Mouse (Mus musculus) liver, embryonic 14.5 days (tissue): ENCODE data around the gene Myoz1. TPM values are rescaled to one million over a fixed set of nuclear protein-coding genes. Genes with fewer than 3 reads are reported as not detected.

Experiments
- ATAC-seq: fragments of 200-750 bp; cut with Nextera tagmentation; 2 replicates; pipeline ENCODE4 v1.8.0; 2017; ENCODE audit warnings: moderate number of reproducible peaks, mild to moderate bottlenecking, moderate library complexity; ENCODE audit not compliant: insufficient read depth
- DNase-seq, 3 experiments: peaks; one replicate each; pipeline ENCODE4 v3.0.0-alpha.2; 2012 to 2013; ENCODE audit warnings: low read depth in 3 of 3, low spot score in 3 of 3
- H3K27ac ChIP-seq: fragments of 300-500 bp; sonication (generic); 2 replicates; pipeline ENCODE4 v1.5.1; 2014; ENCODE audit warnings: moderate library complexity, mild to moderate bottlenecking, control low read depth, inconsistent platforms
- H3K27me3 ChIP-seq: fragments of 300-500 bp; sonication (generic); 2 replicates; pipeline ENCODE4 v1.6.1; 2014; ENCODE audit warnings: mild to moderate bottlenecking, low read length, moderate library complexity; ENCODE audit not compliant: control insufficient read depth, insufficient read depth
- H3K36me3 ChIP-seq: fragments of 300-500 bp; sonication (generic); replicated peaks from 2 replicates; pipeline ENCODE4 v1.6.1; 2014; ENCODE audit warnings: low read depth; ENCODE audit not compliant: control insufficient read depth, insufficient read depth
- H3K4me1 ChIP-seq, 2 experiments: fragments of 200-500 bp in 1 of 2; fragments of 300-500 bp in 1 of 2; sonication (generic) in 1 of 2; replicated peaks; 2 replicates each; pipeline ENCODE4 v1.6.1; 2012 to 2014; ENCODE audit warnings: antibody characterized with exemption in 1 of 2, inconsistent platforms in 1 of 2, low read length in 1 of 2; ENCODE audit not compliant: control insufficient read depth in 2 of 2, insufficient read depth in 2 of 2
- H3K4me2 ChIP-seq: fragments of 300-500 bp; sonication (generic); 2 replicates; pipeline ENCODE4 v1.6.1; 2014; ENCODE audit warnings: low read depth, mild to moderate bottlenecking, control low read depth, moderate library complexity
- H3K4me3 ChIP-seq, 2 experiments: fragments of 200-500 bp in 1 of 2; fragments of 300-500 bp in 1 of 2; sonication (generic) in 1 of 2; 2 replicates each; pipeline ENCODE4 v1.5.1; 2012 to 2014; ENCODE audit warnings: low read depth in 2 of 2, low read length in 2 of 2, mild to moderate bottlenecking in 2 of 2, control low read depth in 1 of 2, inconsistent platforms in 1 of 2, moderate library complexity in 1 of 2; ENCODE audit not compliant: insufficient read depth in 1 of 2
- H3K9ac ChIP-seq: fragments of 300-500 bp; sonication (generic); replicated peaks from 2 replicates; pipeline ENCODE4 v1.6.1; 2014; ENCODE audit warnings: mild to moderate bottlenecking, control low read depth, moderate library complexity
- H3K9me3 ChIP-seq: fragments of 300-500 bp; sonication (generic); 2 replicates; pipeline ENCODE4 v1.6.1; 2016; ENCODE audit warnings: low read length, mixed read lengths; ENCODE audit not compliant: control insufficient read depth
- CTCF ChIP-seq: IDR thresholded peaks from 2 replicates; pipeline ENCODE4 v1.5.1; 2016; ENCODE audit warnings: antibody characterized with exemption, low read depth, control low read depth
- EP300 ChIP-seq: IDR thresholded peaks from 2 replicates; pipeline ENCODE4 v1.6.1; 2016; ENCODE audit warnings: antibody characterized with exemption, low read depth
- WGBS: fragments of 180-500 bp; shearing (Covaris S2); extraction: QIAGEN DNeasy Blood & Tissue Kit; methylation state at CpG from one replicate; pipeline ENCODE4 v1.1.7; 2014; ENCODE audit not compliant: insufficient replicate concordance; 5-methylcytosine and 5-hydroxymethylcytosine counted together
- polyA plus RNA-seq, 2 experiments: library from polyadenylated mRNA; depleted of rRNA in 1 of 2; stranded (reverse) in 1 of 2; unstranded in 1 of 2; fragments of >200 nt; fragmentation: Nextera tagmentation in 1 of 2; extraction: Ambion mirVana in 1 of 2; gene quantifications; 2 replicates each; pipeline versions ENCODE4 v1.2.1 to v1.2.3; 2012 to 2014

Gene Myoz1
- polyA plus RNA-seq, 2 experiments, result 0.10 TPM; not detected in 1

DNA sequence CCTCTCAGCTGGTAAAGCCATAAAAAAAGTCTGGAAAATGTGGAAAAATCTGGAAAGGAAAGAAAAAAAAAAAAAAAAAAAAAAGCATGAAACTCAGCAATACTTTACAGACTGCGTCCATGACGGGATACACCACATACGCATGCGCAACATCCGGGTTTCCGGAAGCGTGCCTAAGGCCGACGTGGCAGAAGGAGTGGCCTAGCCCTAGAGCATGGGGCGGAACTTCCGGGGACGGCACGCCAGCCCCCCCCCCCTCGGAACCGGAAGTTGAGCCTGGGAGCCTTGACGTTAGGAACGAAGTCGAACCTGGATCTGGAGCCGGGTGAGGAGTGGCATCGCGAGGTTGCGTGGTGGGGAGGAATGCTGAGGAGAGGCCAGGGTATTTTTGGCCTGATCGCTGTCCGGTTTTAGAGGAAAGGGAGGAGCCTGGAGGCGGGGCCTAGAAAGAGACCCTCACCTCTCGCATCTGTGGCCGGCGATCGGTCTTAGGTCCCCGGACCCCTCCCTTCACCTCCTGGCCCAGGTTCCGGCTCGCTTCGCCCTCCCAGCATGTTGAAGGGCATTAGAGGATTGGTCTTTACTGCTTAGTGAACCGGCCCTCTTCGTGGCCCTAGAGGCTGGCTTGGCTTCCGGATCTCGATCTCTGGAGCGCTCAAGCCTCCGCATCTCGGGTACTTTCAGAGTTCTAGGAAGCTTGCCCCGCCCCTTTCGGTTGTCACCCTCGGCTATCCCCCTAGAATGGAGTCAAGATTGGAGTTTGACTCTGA, 17.9 kb upstream of the Myoz1 start, which contains the start of gene Sec24c:
Gene Sec24c, plus strand, starts transcription at position 245 of the 770 bp plus-strand sequence.
- Histone ChIP-seq H3K27ac (peak within 1 kb of the TSS; percentile 59), H3K4me3 (peak within 1 kb of the TSS; percentile 75 to 99), H3K36me3 (peaks cover 31% of the 10 kb centered on the region), H3K9me3 (no peaks in the 10 kb centered on the region), H3K4me2 (peak within 1 kb of the TSS; percentile 97), H3K27me3 (no peaks in the 10 kb centered on the region), H3K9ac (peak within 1 kb of the TSS; percentile 79), H3K4me1 (peaks cover 8 to 9% of the 10 kb centered on the region in 2 experiments; a peak in 3 of 4 replicates)
- TF ChIP-seq CTCF, result no peak
- TF ChIP-seq EP300, result no peak
- WGBS, result under 1% methylated on average over 43 of the region's 43 CpGs
- peak; percentile 95 for ATAC-seq
- DNase-seq, result peak; percentile 98

DNA sequence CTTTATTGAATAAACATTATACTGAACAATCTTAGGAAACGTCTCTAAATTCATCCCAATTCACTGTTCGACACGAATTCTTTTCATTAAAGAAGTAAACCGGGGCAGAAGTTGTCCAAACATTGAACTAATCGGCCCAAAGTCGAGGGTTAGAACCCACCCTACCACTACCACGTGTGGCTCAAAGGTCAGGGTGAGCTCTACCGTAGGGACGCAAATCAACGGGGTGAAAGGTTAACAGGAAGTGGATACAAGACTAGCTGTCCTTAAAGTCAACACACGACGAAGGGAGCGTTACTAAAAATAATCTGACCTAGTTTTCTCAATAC, 17.4 kb upstream of the Myoz1 start:
- no peaks in the 10 kb centered on the region for H3K9me3 ChIP-seq
- H3K27me3 ChIP-seq, result no peaks in the 10 kb centered on the region
- TF ChIP-seq EP300, result no peak
- no peak for TF ChIP-seq CTCF
- H3K36me3 ChIP-seq, result peaks cover 26% of the 10 kb centered on the region
- peak overlapping the region; percentile 46 for H3K9ac ChIP-seq
- peak overlapping the region; percentile 86 for H3K4me2 ChIP-seq
- 7% methylated on average over 13 of the region's 13 CpGs for WGBS
- DNase-seq (peak in 1 of 3 experiments; percentile 58), ATAC-seq (peak; percentile 66)
- peaks cover 8 to 9% of the 10 kb centered on the region in 2 experiments; a peak in 3 of 4 replicates for H3K4me1 ChIP-seq
- H3K4me3 ChIP-seq, result peak overlapping the region; percentile 67 to 75
- H3K27ac ChIP-seq, result peak overlapping the region; percentile 59

GRCm38 (mm10) chr14:20672990-20673389, 16.6 kb upstream of the Myoz1 start:
- 86% methylated on average over 2 of the region's 2 CpGs for WGBS
- Histone ChIP-seq H3K9ac (no peak overlapping the region), H3K4me2 (peak overlapping the region; percentile 86), H3K9me3 (no peaks in the 10 kb centered on the region), H3K27ac (no peak overlapping the region), H3K4me1 (peaks cover 8 to 9% of the 10 kb centered on the region in 2 experiments; a peak in 3 of 4 replicates), H3K27me3 (no peaks in the 10 kb centered on the region), H3K36me3 (peaks cover 19% of the 10 kb centered on the region), H3K4me3 (no peak overlapping the region; a peak in 1 of 4 replicates)
- DNase-seq (peak in 1 of 3 experiments; percentile 43), ATAC-seq (no peak)
- TF ChIP-seq EP300 (no peak), CTCF (peak; percentile 55)

DNA sequence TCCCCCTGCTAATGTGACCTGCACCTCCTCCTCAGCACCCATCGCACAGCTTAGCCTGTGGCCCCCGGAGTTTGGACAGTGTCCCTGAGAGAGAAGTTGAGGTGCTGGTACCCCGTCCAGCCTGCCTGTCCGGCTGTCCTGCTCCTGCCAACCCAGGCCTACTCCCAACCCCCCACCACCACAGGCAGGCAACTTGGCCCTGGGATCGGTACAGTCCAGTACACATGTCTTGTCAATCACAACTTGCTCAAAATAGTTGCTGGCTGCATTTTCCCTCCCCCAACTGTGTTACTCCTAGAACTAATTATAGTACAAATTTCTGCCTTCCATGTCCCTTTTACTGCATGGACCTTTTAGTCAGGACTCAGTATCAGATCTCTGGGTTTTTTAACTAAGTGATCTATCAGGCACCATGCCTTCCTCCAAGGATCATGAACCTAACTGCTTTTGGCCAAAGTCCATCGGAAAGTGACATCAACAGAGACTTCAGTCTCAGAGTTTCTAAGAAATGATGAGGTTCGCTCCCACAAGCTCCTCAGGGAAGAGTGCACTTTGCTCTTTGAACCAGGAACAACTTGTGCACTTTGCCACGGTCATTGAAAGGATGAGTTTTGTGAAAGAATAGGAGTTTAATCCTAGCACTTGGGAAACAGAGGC, 11.9 kb upstream of the Myoz1 start, which contains the start of gene Synpo2l:
Gene Synpo2l, minus strand, starts transcription at position 201 of the 657 bp plus-strand sequence.
- WGBS, result 63% methylated on average over 8 of the region's 8 CpGs

GRCm38 (mm10) chr14:20667469-20667868, 11.1 kb upstream of the Myoz1 start:
- H3K27ac ChIP-seq, result no peak overlapping the region
- H3K4me2 ChIP-seq, result no peak overlapping the region
- H3K9ac ChIP-seq, result no peak overlapping the region
- TF ChIP-seq CTCF, result no peak
- TF ChIP-seq EP300, result no peak
- 66% methylated on average over 1 of the region's 1 CpGs for WGBS
- H3K36me3 ChIP-seq, result no peaks in the 10 kb centered on the region
- no peaks in the 10 kb centered on the region for H3K9me3 ChIP-seq
- no peak for ATAC-seq
- H3K4me3 ChIP-seq, result no peak overlapping the region
- DNase-seq, result no peak
- peaks cover 18% of the 10 kb centered on the region for H3K27me3 ChIP-seq
- H3K4me1 ChIP-seq, result no peaks in the 10 kb centered on the region

More for the DNA sequence above, 11.9 kb upstream of the Myoz1 start, which contains the start of gene Synpo2l:
- Histone ChIP-seq H3K4me1 (peaks cover 0 to 2% of the 10 kb centered on the region in 2 experiments; a peak in 2 of 4 replicates), H3K4me2 (no peak within 1 kb of the TSS), H3K9me3 (no peaks in the 10 kb centered on the region), H3K36me3 (no peaks in the 10 kb centered on the region), H3K27me3 (peaks cover 10% of the 10 kb centered on the region), H3K9ac (no peak within 1 kb of the TSS), H3K4me3 (no peak within 1 kb of the TSS), H3K27ac (no peak within 1 kb of the TSS)
- no peak for ATAC-seq
- no peak for DNase-seq
- TF ChIP-seq CTCF (no peak), EP300 (no peak)
